Mouse (Mus musculus) brain, embryonic 14.5 days (tissue): ENCODE measurements around the gene Adgrd1.

Experiments
- CTCF ChIP-seq: fragments of 200-500 bp; IDR thresholded peaks from 2 replicates; pipeline ENCODE4 v1.5.1; 2012; ENCODE audit warnings: inconsistent platforms, mild to moderate bottlenecking, moderate library complexity, borderline replicate concordance; ENCODE audit not compliant: insufficient read depth, insufficient read length; ENCODE audit errors: extremely low read depth
- POLR2A ChIP-seq: fragments of 200-500 bp; IDR thresholded peaks from 2 replicates; pipeline ENCODE4 v1.6.1; 2012; ENCODE audit warnings: mild to moderate bottlenecking, inconsistent platforms, borderline replicate concordance; ENCODE audit not compliant: poor library complexity, insufficient read depth, insufficient read length, severe bottlenecking; ENCODE audit errors: extremely low read depth

GRCm38 (mm10) chr5:129148485-129148884 lies 51.9 kb downstream of the Adgrd1 start:
- TF ChIP-seq CTCF (no peak), POLR2A (no peak)
